Mouse (Mus musculus) A20 (cell line): Measurements from ENCODE around the gene Mcts2.
A peak's percentile ranks its signal among the peaks of the same experiment; 100 is the strongest.
"Not testable (repeated sequence)": the region's sequence is repeated elsewhere in the genome, so short reads cannot be mapped to it uniquely, and the experiment has no call there.

ENCODE experiments used
- DNase-seq: peaks from one replicate; pipeline ENCODE4 v3.0.0-alpha.2; 2011; ENCODE audit warnings: low read depth, low spot score

The Mcts2 gene

DNA sequence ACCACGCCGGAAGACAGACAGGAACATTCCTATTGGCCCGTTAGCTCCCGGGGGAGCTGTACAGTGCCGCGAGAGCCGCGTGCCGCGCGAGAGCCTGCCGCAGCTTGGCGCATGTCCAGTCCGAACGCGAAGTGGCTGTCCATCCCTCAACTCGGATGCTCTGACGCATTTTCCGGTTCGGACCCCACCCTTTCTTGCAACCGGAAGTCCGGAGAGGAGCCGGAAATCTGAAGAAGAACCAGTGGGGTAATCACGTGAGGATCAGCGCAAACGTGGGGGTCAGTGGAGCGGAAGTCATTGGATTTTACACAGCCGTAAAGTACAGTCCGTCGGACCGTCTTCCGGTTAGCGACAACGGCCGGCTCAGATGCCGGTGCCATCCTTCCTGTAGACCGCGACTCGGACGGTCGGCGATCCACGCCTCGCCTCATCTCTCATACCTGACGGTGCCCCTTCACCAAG is at the start of gene Mcts2:
Gene Mcts2 (plus strand): TSS at position 230 of the 462 bp plus-strand sequence.
- DNase-seq, result no peak

DNA sequence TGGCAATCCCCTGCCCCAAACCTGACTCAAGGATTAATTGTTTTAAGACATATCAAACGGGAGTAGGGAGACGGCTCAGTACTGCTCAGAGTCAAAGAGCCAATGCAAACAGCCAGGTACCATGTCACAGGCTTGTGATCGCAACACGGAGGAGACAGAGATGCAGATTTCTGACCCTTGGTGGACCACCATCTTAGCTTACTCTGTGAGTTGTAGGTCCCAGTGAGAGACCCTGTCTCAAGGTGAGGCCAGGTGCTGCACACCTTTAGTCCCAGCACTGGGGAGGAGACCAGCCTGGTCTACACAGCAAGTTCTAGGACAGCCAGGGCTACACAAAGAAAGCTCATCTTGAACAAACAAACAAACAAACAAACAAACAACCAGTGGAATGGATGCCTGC is 49.5 kb upstream of the Mcts2 start:
- no peak for DNase-seq

DNA sequence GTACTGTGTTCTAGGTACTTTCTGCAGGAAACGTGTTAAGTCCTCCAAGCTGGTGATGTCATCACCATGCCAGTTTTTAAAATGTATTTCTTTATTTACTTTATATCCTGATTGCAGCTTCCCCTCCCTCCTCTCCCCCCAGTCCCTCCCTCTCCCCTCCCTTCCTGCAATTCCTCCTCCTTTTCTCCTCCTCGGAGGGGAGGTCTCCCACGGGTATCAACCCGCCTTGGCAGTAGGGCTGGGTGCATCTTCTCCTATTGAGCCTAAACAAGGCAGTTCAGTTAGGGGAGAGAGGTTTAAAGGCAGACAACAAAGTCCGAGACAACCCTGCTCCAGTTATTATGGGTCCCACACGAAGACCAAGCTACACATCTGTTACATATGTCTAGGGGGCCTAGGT is 48.0 kb upstream of the Mcts2 start:
- DNase-seq, result no peak

DNA sequence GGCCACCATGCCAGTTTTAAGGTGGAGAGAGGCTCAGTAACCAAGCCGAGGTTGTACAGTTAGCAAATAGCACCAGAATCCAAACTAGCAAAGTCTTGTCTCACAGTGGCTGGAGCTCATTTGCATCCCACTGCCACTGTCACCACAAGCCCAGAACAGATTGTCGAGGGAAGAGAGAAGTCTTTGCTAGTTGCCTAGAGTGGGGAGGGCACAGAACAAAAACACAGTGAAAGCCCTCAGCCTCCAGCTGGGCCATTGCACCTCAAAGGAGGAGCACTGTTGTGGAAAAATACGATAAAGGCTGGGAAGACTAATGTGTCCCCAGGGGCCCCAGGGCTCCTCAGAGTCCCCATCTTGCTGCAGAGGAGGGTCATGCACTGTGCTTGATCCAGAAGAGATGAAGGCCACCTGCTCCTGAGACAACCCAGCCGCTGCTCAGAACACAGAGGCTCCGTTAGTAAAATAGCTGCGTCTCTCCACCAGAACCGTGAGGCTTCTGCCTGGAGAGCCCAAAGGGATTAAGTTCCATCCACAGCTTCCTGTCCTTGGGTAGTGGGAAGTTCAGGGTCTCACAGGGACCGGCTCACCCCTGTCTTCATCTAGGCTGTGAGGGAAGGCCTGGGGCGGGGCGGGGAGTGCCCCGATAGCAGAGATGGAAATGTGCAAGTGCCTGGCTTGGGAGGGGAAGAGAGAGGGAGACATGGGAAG is 47.3 kb upstream of the Mcts2 start:
- DNase-seq, result no peak

DNA sequence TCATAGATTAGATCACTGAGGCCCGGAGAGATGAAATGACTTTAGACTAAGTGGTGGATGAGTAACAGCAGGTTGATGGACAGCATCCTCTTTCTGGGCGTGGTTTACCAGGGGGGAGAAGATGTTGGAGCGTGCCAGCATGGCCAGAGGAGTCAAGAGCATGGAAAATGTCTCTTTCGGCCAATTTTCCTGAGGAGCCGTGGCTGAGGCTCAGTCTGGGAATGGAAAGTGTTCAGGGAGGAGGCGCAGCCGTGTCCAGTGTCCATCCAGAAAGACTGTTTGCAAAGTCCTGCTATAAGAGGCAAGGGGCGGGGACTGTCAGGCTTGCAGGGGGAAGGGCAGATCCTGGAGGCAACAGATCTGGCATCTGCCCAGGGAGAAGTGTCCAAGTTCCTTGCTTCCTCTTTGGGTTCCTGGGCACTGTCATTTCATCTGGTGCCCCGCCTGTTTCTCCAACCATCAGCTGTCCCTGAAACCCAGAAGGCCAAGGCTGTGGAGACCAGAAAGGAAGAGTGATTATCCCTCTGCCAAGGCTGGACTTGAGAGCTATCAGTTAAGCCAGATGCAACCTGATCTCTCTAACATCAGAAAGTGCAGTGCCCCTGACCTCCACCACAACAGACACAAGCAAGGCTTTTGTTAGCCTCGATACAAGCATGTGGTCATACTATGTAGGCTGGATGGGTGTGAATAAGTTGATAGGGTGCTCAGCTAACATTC is 33.8 kb upstream of the Mcts2 start:
- DNase-seq, result no peak

DNA sequence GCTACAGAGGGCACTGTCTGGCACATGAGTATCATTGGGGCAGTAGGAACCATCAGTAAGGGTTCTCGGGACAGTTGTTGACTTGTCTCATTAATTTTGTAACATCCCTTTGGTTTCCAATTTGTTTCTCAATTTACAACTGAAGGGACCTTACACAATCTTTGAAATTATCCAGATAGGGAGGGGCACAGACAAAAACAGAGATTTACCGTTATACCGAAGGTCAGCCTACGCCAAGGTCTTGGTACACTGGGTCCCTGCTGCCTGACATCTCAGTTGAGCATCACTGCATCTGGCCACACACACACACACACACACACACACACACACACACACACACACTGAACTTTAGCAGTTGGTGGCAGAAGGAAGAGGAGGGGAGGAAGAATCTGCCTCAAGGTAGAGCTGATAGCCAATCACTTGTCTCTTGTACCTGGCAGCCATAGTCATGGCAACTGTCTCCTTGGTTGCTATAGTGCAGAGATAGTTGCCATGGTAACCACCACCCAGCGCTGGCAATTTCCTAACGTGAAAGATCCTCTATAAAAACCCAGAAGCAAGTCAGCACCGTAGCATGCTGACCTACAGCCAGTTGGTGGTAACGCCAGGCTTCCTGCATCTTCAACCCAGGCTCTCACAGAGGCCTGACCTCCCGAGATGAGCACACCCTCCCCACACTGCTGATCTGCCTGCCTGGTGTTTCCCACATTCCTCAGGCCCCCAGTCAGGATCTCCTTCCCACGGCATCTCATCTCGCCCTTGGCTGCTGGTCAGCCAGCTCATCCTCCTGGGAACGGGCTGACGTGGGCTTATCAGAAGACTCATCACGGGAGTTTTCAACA is 32.7 kb upstream of the Mcts2 start:
- no peak for DNase-seq

DNA sequence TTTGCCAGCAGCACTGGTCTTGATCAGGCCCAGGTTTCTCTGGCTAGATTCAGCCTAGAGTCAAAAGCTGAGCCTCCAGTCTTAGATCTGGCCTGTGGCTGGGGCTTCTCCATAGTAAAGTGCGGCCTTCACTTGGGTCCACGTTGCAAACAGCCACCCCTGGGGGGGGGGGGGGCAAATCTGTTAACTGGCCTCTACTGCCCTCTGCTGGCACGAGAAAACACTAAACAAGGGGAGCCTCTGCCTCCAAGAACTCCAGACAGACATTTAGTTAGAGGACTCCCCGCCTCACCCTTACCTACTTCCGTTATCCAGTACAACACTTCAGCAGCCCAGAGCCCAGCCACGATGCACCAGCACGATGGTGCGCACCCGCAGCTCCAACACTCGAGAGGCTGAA is 29.4 kb upstream of the Mcts2 start:
- peak; percentile 48 for DNase-seq

DNA sequence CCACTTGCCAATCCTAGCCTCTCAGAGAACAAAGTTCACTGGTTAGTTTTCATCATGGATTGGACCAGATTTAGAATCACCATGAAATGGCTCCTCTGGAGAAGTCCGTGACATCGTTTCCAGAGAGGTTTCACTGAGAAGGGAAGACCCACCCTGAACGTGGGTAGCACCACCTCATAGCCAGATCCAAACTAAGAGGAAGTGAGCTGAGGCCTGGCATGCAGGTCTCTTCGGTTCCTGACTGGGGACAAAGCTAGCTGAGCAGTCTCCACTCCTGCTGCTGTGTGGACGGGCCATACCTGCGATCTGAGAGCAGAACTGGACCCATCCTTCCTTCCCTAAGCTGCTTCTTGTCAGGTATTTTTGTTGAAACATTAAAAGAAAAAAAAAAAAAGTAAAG is 25.7 kb upstream of the Mcts2 start:
- DNase-seq, result peak; percentile 28

DNA sequence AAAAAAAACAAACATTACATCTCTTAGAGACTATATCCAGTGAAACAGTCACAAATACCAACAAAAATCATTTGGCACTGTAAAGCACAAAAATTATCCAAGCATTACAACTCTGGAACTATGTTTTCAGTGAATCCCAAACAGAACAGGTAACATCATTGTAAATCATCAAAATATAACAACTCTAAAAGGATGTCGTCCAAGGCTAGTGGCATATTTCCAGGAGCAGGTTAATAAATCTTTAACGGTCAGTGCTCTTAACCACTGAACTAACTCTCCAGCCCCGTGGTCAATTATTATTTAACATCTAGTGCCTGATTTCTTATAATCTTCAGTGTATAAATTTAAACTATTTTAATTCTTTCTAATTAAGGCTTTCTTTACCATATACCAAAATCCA is 20.6 kb upstream of the Mcts2 start:
- not testable (repeated sequence) for DNase-seq

DNA sequence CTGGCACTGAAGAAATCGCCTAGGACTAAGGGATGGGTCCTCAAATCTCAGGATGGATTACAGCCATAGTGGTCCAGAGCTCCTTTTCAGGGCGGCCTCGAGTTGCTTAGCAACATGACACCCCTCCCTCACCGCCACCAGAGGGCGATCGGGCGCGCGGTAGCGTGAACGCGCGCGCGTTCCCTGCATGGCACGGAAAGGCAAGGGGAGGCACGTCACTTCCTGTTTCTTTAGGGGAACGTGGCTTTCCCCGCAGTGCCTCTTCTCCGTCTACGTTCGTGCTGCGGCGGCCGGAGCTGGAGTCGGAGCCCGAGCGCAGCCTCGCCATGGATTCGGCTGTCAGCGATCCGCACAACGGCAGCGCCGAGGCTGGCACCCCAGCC is 17.6 kb upstream of the Mcts2 start, which contains the start of gene H13:
Gene H13 (plus strand): TSS at position 206 of the 383 bp plus-strand sequence.
- peak; percentile 95 for DNase-seq

DNA sequence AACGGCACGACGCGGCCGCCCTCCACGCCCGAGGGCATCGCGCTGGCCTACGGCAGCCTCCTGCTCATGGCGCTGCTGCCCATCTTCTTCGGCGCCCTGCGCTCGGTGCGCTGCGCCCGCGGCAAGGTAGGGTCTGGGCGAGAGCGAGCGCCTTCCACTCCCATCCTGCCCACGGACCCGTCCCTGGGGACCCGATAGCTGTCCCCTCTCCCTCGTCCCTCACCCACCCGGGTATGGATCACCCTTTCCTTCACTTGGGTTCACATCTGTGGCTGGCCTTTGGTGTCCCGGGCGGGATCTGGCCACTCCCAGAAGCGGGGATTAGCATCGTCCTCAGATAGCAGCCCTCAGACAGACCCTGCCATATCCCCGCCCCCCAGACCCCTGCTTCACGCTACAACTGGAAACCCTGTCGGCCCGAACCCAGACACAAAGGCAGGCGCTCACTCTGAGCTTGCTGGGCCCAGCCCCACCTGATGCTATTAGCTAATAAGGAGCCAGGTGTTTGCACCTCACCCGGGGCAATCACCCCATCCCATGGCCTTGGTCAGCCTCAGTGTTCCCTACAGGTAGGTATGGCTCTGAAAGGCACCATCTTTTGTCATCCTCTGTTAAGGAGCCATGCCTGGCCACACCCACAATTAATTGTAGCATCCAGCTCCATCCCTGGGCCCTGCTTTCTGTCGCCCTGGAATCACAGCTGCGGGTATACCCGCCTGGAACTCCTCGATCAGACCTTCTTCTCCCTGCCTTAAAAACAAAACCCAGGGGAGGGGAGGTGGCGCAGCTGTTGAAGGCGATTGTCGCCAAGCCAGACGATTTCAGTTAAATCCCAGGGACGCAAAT is 17.0 kb upstream of the Mcts2 start:
- DNase-seq, result peak; percentile 70

DNA sequence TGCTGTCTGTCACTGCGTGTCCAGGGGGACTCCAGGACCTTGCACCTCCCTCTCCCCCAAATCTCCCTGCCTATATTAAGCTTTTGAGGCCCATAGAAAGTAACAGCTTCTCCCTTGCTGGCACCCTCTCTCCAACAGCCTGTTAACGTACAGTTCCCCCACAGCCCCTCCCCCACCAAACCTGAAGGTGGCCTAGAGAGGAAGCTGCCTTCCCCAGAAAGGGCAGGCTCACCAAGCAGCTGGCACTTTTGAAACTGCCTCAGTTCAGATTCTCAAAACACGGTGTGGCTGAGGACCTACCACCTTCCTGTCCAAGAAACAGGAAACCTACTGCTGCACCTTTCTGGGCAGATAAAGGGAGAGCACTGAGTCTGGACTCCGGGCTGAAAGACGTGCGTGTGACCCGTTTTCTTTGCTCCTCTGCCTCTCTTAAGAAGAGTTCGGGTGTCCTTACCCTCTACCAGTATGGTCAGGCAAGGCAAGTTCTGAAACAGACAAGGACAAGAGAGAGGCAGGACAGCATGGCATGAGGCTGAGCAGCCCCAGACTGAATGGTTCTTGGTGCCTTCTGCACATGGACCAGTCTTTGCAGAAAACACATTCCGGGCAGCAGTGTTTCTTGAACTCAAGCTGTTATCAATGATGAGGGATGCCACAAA is 15.7 kb upstream of the Mcts2 start:
- peak; percentile 89 for DNase-seq

DNA sequence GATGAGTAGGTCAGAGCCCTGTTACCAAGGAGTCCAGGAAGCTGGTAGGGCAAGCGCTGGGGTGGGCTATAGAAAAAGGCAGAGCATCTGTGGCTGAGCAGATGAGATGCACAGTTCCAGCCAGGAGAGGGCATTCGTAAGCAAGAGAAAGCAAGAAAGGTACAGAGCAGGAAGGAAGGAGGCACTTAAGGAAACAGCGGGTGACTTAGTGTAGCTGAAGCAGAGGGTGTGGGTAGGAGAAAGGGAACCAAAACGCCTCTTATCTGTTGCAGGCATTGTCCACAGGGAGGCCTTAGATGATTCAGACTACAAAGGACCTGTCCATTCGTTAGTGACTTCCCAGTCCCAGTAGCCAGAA is 15.2 kb upstream of the Mcts2 start:
- peak; percentile 65 for DNase-seq

DNA sequence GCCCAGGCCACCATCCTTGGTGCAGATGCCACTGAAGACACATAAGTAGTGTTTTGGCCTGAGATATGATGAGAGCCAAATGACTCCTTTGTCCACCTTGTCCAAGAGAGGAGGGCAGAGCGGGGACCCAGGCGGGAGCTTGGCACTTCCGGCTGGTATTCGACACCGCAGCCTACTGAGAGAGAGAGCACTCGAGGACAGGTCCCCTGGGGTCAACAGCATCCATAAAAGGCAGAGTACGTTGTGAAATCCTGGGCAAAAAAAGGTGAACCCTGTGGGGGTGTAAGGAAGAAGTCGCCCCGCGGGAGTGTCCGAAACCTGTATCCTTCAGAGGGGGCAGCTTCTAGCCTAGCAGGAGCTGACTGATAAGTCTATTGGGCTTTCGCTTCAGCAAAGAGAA is 14.7 kb upstream of the Mcts2 start:
- no peak for DNase-seq

DNA sequence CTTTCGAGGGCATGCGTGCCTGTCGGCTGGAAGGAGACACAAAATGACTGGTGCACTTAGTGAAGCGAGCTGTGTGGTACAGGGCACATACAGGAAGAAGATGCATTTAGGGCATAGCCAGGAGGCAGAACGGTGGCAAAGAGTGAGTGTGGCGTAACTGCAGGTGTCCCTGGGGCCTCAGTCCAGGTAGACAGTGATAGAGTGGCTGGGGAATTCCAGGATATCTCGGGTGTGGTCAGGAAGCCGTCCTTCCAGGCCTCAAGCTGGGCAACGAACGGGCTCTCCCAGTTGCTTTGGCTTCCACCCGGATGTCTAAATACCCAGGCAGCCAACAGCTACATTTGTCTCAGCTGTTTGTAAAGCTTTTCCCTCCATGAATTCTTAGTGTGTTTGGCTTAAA is 12.7 kb upstream of the Mcts2 start:
- no peak for DNase-seq

DNA sequence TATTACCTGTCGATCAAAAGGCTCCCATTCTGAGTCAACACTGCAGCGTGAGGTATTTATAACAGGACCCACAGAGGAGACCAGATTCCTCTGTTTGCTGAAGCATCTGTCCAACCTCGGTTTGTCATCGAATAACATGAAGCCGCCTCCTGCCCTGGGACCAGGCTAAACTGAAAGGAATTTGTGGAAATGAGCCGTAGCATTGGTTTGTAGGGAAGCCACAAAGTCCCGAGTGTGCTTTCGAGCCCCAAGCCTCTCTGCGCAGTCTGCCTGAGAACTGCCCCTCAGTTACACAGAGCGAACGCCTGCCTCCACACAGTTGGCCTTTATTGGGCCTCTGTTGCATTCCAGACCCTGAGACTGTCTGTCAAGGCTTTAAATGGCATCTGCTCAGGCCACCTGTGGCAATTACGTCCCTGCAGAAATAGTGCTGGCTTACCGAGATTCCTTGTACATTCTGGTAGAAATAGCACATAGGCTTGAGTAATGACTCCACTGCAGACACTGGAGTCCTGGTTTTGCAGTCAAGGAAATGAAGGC is 11.5 kb upstream of the Mcts2 start:
- no peak for DNase-seq

DNA sequence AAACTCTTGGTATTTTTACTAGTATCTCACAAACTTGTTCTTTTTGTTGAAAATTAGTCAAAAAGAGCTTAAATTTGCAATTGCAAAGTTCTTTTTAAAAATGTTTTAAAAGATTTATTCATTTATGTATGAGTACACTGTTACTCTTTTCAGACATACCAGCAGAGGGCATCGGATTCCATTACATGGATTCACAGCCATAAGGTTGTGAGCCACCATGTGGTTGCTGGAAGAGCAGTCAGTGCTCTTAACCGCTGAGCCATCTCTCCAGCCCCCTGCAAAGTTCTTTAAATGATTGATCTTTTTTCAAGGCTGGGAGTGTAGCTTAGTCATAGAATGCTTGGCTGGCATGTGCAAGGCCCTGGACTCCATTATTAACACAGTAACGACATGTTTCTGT is 8.5 kb upstream of the Mcts2 start:
- DNase-seq, result peak; percentile 57

DNA sequence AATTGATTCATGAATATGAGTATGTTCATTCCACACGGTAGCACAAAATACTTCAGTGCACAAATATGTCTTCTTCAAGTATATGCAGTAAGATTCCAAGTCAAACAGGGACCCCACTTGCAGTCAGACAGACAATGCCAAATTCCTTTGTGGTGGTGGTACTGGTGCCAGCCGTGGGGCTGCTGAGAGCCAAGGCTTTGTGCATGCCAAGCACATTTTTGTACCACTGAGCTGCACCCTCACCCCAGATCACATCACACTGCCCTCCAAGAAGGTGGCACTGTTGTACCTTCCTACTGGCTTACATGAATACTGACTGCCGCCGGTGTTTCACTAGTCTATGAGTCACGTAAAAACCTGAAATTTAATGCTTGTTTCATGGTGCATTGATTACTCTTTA is 7.9 kb upstream of the Mcts2 start:
- DNase-seq, result no peak

DNA sequence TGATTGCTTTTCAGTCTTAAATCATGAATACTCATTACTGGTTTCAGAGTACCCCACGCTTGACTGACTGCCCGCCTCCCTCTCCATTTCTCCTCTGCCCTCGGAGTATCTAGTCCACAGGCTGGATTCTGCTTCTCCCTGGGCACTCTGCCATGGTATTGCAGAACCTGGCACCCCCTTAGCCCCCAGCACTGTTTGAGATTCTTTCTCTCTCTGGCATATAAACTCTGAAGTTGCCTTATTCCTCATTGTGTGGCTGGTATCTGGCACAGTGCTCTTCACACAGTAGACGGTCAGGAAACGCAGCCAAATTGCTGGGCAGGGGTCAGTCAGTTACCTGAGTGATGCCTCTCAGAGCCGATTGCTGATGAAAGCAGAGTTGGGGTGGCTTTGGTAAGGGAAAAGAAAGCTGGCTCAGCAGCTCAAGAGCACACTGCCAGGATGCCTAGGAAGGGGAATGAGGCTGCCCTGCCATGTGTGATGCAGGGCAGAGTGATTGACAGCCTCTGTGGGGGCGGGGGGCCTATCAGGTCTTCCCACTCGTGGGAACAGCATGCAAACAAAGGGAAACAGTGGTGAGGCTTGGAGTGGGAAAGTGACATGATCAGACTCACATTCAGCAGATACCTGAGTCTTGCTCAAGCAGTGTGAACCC is 7.0 kb upstream of the Mcts2 start:
- no peak for DNase-seq

DNA sequence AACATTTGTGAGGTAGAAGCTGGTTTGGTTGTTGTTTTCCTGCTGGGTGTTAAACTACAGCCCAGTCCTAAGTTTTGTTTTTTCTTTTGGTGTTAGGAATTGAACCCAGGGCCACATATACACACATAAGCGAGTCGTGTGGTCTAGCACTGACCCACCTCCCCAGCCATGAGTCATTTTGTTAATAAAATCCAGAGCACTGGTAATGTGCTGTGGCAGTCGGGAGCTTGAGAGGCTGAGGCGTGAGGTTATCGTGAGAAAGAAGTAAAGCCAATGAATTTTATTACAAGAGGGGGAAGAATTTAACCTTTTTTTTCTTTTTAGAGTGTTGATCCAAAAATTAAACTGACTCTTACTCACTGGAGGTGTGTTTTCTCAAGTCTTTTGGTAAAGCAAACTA is 3.7 kb upstream of the Mcts2 start:
- no peak for DNase-seq
